Mouse (Mus musculus) cerebellum, adult 18-20 months (tissue): ENCODE data around the gene Dpep3.

Source experiments
- DNase-seq, 2 experiments: peaks; one replicate each; pipeline ENCODE4 v3.0.0; 2021

Dpep3 gene

GRCm38 (mm10) chr8:105935105-105935504, 44.1 kb downstream of the Dpep3 start:
- DNase-seq: no peak

- no peak for DNase-seq
Measured at GRCm38 (mm10) chr8:105933762-105934161, 45.5 kb downstream of the Dpep3 start, which contains the start of gene Ctrl. Gene Ctrl (minus strand): TSS chr8:105933862.

- no peak for DNase-seq
Measured at GRCm38 (mm10) chr8:105932525-105932924, 46.7 kb downstream of the Dpep3 start.

GRCm38 (mm10) chr8:105931271-105931670, 48.0 kb downstream of the Dpep3 start:
- DNase-seq: no peak

- peak; percentile 87 to 89 for DNase-seq
Measured at GRCm38 (mm10) chr8:105930602-105931001, 48.6 kb downstream of the Dpep3 start.

- no peak for DNase-seq
Measured at GRCm38 (mm10) chr8:105925123-105925522, 54.1 kb downstream of the Dpep3 start.
